Mouse (Mus musculus) heart, adult 8-10 months (tissue): ENCODE data around the gene Clcnka. TPM values are rescaled to one million over a fixed set of nuclear protein-coding genes. Genes with fewer than 3 reads are reported as not detected.

Experiments used
- microRNA-seq: library from miRNA; unstranded; fragments of <30 nt; microRNA quantifications from one replicate; pipeline ENCODE4 v1.2.0, GENCODE M21; 2022
- total RNA-seq, 4 experiments: library from RNA; stranded (reverse); gene quantifications; 2 replicates each; pipeline ENCODE4 v1.2.4; 2022

The Clcnka gene
- total RNA-seq, 4 experiments from 2014 or later = not detected

Small RNA genes lying within 50 kb of the gene (microRNA-seq; reads per million reads assigned to microRNA genes)
- not detected for gene Gm25690

Other genes starting within 250 kb of the Clcnka start
- 1 to 10 TPM in 1 of 4 experiments, under 1 TPM in 3; 0.44 to 1.2 (median 0.66) TPM for gene Rsg1, start 184.8 kb downstream of the Clcnka start, total RNA-seq
- 10 to 100 TPM; 26.2 to 32.2 (median 30.3) TPM for gene Arhgef19, start 159.2 kb downstream of the Clcnka start, total RNA-seq
- 1 to 10 TPM; 4.6 to 7.1 (median 5.2) TPM for gene Epha2, start 97.5 kb downstream of the Clcnka start, total RNA-seq
- gene Fam131c, start 30.5 kb downstream of the Clcnka start, total RNA-seq = 1 to 10 TPM; 2.4 to 5.5 (median 4.1) TPM
- 1 to 10 TPM in 1 of 4 experiments, under 1 TPM in 3; 0.33 to 1.5 (median 0.59) TPM for gene Clcnkb, start 17.3 kb upstream of the Clcnka start, total RNA-seq
- gene Hspb7, start 22.1 kb upstream of the Clcnka start, total RNA-seq = 1,000 to 10,000 TPM; 1,512 to 1,942 (median 1,609) TPM
- 1 to 10 TPM in 1 of 4 experiments, under 1 TPM in 3; 0.82 to 1.5 (median 0.93) TPM for gene Srarp, start 37.4 kb upstream of the Clcnka start, total RNA-seq
- 10 to 100 TPM; 24.8 to 28.4 (median 26.5) TPM for gene Zbtb17, start 45.9 kb upstream of the Clcnka start, total RNA-seq
- gene Spen, start 139.9 kb upstream of the Clcnka start, total RNA-seq = 10 to 100 TPM; 29.2 to 32.2 (median 30.1) TPM
- 100 to 1,000 TPM; 221 to 281 (median 251) TPM for gene Fblim1, start 207.4 kb upstream of the Clcnka start, total RNA-seq
- 10 to 100 TPM; 15.0 to 19.3 (median 16.5) TPM for gene Tmem82, start 219.9 kb upstream of the Clcnka start, total RNA-seq
- 100 to 1,000 TPM; 124 to 157 (median 144) TPM for gene Slc25a34, start 225.1 kb upstream of the Clcnka start, total RNA-seq